Mouse (Mus musculus) cerebellum, adult 9-11 months (tissue): ENCODE data around the gene Gm17949.
"Not testable (repeated sequence)": the region's sequence is repeated elsewhere in the genome, so short reads cannot be mapped to it uniquely, and the experiment has no call there.

Source experiments
- DNase-seq: peaks from one replicate; pipeline ENCODE4 v3.0.0; 2022

Gene Gm17949

DNA sequence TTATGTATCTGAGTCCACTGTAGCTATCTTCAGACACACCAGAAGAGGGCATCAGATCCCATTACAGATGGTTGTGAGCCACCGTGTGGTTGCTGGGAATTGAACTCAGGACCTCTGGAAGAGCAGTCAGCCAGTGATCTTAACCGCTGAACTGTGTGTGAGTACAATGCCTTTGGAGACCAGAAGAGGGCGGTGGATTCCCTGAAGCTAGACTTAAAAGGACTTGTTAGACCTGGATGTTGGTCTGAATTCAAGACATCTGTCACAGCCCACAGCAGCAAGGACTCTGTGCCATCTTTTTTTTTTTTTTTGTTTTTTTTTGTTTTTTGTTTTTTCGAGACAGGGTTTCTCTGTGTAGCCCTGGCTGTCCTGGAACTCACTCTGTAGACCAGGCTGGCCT, 40.4 kb downstream of the Gm17949 start:
- not testable (repeated sequence) for DNase-seq

- no peak for DNase-seq
Observed at GRCm38 (mm10) chr17:57056246-57056645, 45.0 kb downstream of the Gm17949 start.

GRCm38 (mm10) chr17:57058891-57059485, 47.7 kb downstream of the Gm17949 start, which contains the start of gene Crb3:
Gene Crb3, plus strand, starts transcription at chr17:57059105.
- DNase-seq: peak; percentile 81

DNA sequence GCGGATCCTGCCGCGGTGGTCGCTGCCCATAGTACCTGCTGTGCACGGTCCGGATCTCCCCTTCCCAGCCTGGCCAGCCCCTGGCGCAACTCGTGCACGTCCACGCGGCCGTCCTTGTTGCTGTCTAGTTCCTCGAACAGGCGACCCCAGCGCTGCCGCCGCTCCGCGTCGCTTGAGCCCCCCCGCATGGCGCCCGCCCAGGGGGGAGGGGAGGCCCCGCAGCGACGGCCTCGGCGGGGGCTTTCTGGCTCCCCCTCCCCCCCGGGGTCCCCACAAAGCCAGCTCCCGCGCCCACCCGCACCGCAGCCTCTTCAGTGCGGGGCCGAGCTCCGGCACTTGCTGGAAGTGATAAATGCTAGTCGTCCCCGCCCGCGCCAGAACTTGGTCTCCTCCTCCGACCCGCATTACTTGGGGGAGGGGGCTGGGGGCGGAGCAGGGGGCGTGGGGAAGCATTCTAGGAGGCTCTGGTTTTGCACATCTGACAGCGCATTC, 48.3 kb downstream of the Gm17949 start, which contains the start of gene Slc25a23:
Gene Slc25a23, minus strand, starts transcription at position 378 of the 492 bp plus-strand sequence.
- peak; percentile 87 for DNase-seq

DNA sequence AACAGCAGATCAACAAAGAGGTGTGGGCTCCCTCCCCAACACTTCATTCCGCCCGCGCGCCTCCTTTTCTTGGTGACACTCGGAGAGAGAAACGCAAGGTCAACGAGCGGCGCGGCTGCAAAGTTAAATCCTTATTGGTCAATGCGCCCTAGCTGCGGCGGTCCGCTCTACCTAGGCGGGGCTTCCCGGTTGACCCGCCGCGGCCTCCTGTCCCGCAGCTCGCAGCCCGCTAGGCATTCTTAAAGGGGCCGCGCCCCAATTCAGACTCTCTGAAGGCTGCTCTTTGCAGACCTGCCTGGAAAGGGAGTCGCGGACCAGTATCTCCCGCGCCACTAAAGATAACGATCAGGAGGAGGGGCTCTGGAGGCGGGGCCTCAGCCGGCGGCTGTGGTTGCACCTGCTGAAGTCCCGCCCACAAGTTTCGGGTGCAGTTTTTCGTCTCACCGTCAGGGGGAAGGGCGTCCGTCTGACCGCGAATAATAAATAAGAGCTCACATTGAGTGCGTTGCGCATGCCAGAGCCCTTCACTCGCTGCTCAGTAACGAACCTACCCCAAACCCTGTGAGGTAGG, 49.0 kb downstream of the Gm17949 start:
- DNase-seq: peak; percentile 99

DNA sequence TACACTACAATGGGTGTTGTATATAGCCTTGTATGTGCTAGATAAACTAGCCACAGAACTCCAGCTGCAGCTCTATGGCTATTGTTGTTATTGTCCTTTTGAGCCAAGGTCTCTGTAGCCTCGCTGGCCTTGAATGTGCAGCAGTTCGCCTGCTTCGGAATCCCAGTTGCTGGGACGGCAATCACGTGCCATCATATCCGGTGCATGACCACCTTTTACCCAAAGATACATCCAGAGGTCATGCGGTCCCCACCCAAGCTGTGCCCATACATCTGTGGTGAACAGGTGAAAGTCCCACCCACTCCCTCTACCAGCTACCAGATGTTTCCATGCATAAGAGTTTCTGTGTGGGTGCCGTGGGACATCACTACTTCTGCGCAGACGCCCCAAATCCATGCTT, 49.8 kb downstream of the Gm17949 start:
- DNase-seq: peak; percentile 73

DNA sequence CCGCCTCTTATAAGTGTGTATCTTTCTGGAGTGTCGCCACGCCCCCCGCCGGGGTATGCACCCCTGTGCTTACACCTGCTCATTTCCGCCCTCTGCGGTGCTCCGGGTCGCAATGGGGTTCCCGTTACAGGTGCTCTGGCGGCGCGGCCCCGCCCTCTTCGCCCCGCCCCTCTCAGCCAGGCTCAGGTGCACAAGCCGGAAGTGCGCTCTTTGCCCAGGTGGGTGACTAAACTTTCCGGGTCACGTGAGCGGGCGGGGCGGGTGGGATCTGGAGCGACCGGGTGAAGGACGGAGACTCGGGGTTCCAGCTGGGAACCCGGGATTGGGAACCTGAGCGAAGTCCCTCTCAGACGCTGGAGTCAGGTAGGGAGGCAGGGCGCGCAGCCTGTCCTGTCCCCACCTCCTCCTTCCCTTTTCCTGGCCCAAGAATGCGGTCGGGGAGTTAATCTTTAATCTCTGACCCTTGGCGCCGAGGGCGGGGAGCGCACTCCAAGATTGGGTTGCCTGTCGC, 50.8 kb downstream of the Gm17949 start:
- DNase-seq: peak; percentile 84

DNA sequence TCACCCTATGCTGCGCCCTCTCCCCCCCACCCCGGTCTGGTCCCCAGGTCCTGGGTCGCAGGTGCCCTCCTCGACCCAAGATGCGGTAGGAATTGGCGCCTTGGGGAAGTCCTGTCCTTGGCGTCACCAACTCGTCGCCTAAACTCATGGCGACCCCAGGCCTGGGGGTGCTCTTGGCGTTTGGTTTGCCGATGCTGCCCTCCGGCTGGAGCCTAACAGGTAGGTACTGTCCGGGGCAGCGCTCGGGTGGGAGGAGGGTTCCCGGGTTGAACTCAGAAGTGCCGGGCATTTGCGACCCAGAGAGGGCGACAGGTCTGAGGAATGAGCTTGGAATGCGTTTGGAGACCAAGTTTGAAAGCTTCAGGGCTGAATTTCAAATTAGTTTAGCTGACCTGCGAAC, 51.3 kb downstream of the Gm17949 start:
- DNase-seq: peak; percentile 56

- DNase-seq: peak; percentile 52
Observed at GRCm38 (mm10) chr17:57063031-57063430, 51.8 kb downstream of the Gm17949 start.

DNA sequence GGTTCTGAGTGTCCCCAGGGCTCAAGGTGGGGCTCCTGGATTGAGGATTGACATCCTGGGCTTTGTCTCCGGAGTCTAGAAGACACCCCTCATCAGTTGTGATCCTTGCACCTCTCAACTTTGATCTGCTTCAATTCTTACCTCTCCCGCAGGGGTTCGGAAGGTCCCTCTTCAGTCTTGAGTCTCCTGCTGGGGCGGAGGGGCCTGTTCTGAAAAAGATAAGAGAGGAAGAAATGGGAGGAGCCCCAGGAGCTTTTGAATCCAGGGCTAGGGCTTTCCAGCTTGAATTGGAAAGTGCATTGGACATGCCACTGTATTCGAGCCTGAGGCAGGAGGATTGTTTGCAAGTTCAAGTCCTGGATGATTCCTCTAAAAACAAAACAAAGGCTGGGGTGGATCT, 55.6 kb downstream of the Gm17949 start:
- no peak for DNase-seq

DNA sequence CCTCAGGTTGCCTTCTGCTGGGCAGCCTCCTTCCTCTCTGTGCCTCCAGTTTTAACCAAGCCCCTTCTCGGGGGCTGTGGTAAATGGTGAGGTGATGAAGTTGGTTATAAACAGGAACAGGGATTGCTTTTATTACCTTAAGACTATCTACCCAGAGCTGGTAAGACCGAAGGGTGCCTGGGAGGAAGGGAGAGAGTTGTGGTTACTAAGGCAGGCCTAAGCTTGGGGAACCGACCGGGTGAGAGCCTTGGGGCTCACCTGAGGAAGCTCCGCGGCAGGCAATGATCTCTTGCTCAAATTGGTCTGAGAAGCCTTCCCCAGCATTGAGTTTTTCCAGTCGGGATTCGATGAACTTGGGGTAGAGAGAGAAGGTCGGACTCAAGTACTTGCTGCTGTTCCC, 59.0 kb downstream of the Gm17949 start:
- DNase-seq: no peak

DNA sequence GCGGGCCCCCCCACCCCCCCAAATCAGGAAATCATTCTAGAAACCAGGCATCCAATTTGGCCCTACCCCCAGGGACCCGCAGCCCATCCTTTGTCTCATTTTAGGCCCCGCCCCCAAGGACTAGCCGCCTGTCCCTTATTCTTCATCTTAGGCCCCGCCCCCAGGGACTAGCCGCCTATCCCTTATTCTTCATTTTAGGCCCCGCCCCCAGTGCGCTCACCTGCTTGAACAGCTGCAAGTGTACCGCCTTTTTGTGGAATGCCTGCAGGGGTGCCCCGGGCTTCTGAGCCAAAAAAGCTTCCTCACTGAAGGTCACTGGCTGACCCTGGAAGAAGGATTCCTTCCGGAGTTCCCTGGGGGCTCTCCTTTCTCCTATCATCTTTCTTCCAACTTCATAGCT, 59.4 kb downstream of the Gm17949 start:
- DNase-seq: no peak
